Mouse (Mus musculus) erythroblast, embryonic 14.5 days (primary cell): ENCODE measurements around the gene Lgmn.

Source experiments
- GATA1 ChIP-seq: IDR thresholded peaks from 2 replicates; pipeline ENCODE4 v1.6.1; 2012; ENCODE audit warnings: low read length, inconsistent platforms, mixed read lengths
- TAL1 ChIP-seq: IDR thresholded peaks from 3 replicates; pipeline ENCODE4 v1.6.1; 2012; ENCODE audit warnings: low read length, inconsistent platforms, mixed read lengths

GRCm38 (mm10) chr12:102355784-102356183, 83.8 kb downstream of the Lgmn start:
- no peak for TF ChIP-seq GATA1
- TF ChIP-seq TAL1: no peak
